Mouse (Mus musculus) kidney, adult 2 months (tissue): ENCODE measurements around the gene Btrc. TPM values are rescaled to one million over a fixed set of nuclear protein-coding genes. Genes with fewer than 3 reads are reported as not detected.

Experiments used
- DNase-seq: peaks from one replicate; pipeline ENCODE4 v3.0.0; 2021
- H3K27ac ChIP-seq: fragments of 200-500 bp; 2 replicates; pipeline ENCODE4 v1.5.1; 2012; ENCODE audit warnings: low read depth, low read length, control low read depth, inconsistent platforms; ENCODE audit not compliant: insufficient read depth
- H3K27me3 ChIP-seq: fragments of 200-500 bp; replicated peaks from 2 replicates; pipeline ENCODE4 v1.6.1; 2012; ENCODE audit warnings: mild to moderate bottlenecking, moderate library complexity, low read length, inconsistent platforms; ENCODE audit not compliant: control insufficient read depth, insufficient read depth
- H3K36me3 ChIP-seq: fragments of 200-500 bp; 2 replicates; pipeline ENCODE4 v1.6.1; 2012; ENCODE audit warnings: mild to moderate bottlenecking, moderate library complexity, low read length, inconsistent platforms; ENCODE audit not compliant: control insufficient read depth, insufficient read depth
- H3K4me1 ChIP-seq: fragments of 200-500 bp; 2 replicates; pipeline ENCODE4 v1.6.1; 2011; ENCODE audit warnings: low read length; ENCODE audit not compliant: control insufficient read depth, insufficient read depth
- H3K4me3 ChIP-seq: fragments of 200-500 bp; 2 replicates; pipeline ENCODE4 v1.5.1; 2011; ENCODE audit warnings: mild to moderate bottlenecking, low read depth, low read length, control low read depth; ENCODE audit not compliant: insufficient read depth
- CTCF ChIP-seq: fragments of 200-500 bp; conservative IDR thresholded peaks from 2 replicates; pipeline ENCODE4 v1.5.1; 2011; ENCODE audit warnings: low read depth, mild to moderate bottlenecking, control low read depth, low read length, moderate library complexity, mixed read lengths; ENCODE audit not compliant: insufficient read depth, insufficient read length
- POLR2A ChIP-seq: fragments of 200-500 bp; IDR thresholded peaks from one replicate; pipeline ENCODE4 v1.6.1; 2011; ENCODE audit warnings: low read depth, low read length, control low read depth
- WGBS: fragments of 180-500 bp; shearing (Covaris S2); methylation state at CpG from one replicate; pipeline ENCODE4 v1.1.7; 2018; 5-methylcytosine and 5-hydroxymethylcytosine counted together
- polyA plus RNA-seq: library from polyadenylated mRNA; depleted of rRNA; stranded (reverse); fragments of >200 nt; gene quantifications from 2 replicates; pipeline ENCODE4 v1.2.3, GENCODE M21; 2012

Btrc gene
- polyA plus RNA-seq, 1 experiment: 23.4 TPM

DNA sequence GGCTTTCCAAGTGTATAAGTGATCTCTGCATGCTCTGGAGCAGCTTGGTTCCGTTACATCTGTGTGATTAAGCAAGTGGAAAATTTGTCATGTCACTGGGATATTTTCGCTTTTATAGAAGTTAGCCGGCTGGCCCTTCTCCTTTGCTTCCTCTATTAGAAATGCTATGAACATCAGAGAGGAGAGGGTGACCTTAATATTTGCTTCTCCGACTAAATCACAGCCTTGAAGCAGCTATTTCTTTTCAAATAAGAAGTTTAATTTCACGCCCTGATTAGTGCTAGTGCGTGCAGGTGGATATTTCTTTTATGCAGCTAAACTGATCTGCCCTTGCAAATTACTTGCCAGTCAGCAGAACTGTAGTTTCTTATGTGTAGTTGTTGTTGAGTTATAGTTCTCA lies 25.0 kb downstream of the Btrc start:
- no peak for DNase-seq
- WGBS: 66% methylated on average over 6 of the region's 6 CpGs
- H3K27ac ChIP-seq: no peak overlapping the region

GRCm38 (mm10) chr19:45394078-45394477 lies 30.5 kb downstream of the Btrc start:
- no peak for TF ChIP-seq CTCF
- TF ChIP-seq POLR2A: no peak
- no peak for DNase-seq
- 76% methylated on average over 7 of the region's 7 CpGs for WGBS
- Histone ChIP-seq H3K27ac (no peak overlapping the region), H3K4me1 (no peaks in the 10 kb centered on the region; the same call in 1 of the 2 replicates), H3K27me3 (no peaks in the 10 kb centered on the region), H3K36me3 (no peaks in the 10 kb centered on the region), H3K4me3 (no peak overlapping the region)

More for the DNA sequence above, 25.0 kb downstream of the Btrc start:
- TF ChIP-seq CTCF (no peak), POLR2A (no peak)
- H3K36me3 ChIP-seq: no peaks in the 10 kb centered on the region
- H3K4me3 ChIP-seq: no peak overlapping the region
- H3K4me1 ChIP-seq: no peaks in the 10 kb centered on the region
- no peaks in the 10 kb centered on the region for H3K27me3 ChIP-seq

- H3K36me3 ChIP-seq: no peaks in the 10 kb centered on the region
- peaks cover 11% of the 10 kb centered on the region for H3K4me1 ChIP-seq
- H3K27me3 ChIP-seq: no peaks in the 10 kb centered on the region
- no peak overlapping the region for H3K4me3 ChIP-seq
- H3K27ac ChIP-seq: no peak overlapping the region
- 76% methylated on average over 2 of the region's 2 CpGs for WGBS
- no peak for DNase-seq
- TF ChIP-seq POLR2A (no peak), CTCF (0 out of 2 replicates have a peak, but pooled peaks have one; percentile 17)
Measured at GRCm38 (mm10) chr19:45411000-45411399, 47.5 kb downstream of the Btrc start.

DNA sequence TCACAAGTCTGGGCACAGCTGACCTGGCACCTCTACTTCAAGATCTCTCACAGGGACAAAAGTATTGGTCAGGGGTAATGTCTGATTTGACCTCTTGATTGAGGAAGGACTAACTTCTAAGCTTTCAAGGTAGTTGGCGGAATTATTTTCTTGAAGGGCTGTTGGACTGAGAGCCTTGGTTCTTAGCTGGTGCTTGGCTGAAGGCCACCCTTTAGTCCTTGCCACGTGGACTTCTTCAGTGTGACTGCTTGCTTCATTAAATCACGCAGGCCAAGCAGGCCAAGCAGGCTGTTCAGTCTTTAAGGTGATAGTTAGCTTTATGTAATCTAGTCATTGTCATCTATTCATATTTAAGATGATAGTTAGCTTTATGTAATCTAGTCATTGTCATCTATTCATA lies 49.2 kb downstream of the Btrc start:
- H3K4me1 ChIP-seq: peaks cover 17% of the 10 kb centered on the region
- DNase-seq: peak; percentile 71
- TF ChIP-seq CTCF: no peak
- no peak for TF ChIP-seq POLR2A
- WGBS: 42% methylated on average over 3 of the region's 3 CpGs
- H3K36me3 ChIP-seq: no peaks in the 10 kb centered on the region
- H3K27ac ChIP-seq: no peak overlapping the region
- H3K4me3 ChIP-seq: no peak overlapping the region
- no peaks in the 10 kb centered on the region for H3K27me3 ChIP-seq

DNA sequence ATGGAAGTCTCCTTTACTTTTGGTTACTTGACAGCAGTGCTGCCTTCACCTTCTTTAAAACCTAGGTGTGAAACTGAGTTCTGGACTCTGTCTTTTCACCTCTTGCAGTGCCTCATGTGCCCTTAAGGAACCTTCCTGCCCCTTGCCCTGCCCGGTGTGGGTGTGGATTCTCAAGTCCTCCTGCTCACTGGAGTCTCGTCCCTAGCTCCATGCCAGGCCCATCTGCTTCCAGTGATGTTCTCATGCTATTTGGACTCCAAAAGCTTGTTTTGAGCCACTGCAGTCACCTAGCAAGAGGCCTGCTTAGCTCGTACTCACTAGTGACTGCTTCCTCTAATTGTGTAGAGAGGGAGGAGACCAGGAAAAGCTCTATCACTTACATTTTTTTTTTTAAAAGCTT lies 50.4 kb downstream of the Btrc start:
- DNase-seq: peak; percentile 80
- Histone ChIP-seq H3K4me1 (peaks cover 23% of the 10 kb centered on the region), H3K27me3 (no peaks in the 10 kb centered on the region), H3K36me3 (no peaks in the 10 kb centered on the region), H3K27ac (peak overlapping the region; percentile 10), H3K4me3 (no peak overlapping the region)
- WGBS: 37% methylated on average over 3 of the region's 3 CpGs
- TF ChIP-seq CTCF: no peak

DNA sequence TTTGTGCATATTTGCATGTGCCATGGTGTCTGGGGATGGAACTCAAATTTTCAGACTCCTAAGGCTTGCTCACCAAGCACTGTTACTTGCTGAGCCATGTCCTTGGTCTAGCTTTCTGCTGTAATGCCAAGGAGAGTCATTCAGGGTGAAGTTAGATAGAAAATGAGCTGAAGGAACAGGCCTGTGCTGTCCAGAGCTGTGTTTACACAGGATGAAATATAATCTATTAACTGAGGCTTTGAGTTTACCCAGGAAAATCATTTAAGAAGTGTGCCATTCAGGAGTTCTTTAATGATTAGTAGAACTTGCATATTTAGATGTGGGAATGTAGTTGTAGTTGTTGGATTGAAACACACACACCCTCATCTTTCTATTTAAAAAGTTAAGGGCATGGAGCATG lies 54.1 kb downstream of the Btrc start:
- Histone ChIP-seq H3K36me3 (no peaks in the 10 kb centered on the region), H3K27me3 (no peaks in the 10 kb centered on the region), H3K4me3 (no peak overlapping the region), H3K4me1 (peaks cover 31% of the 10 kb centered on the region), H3K27ac (peak overlapping the region; percentile 79; the same call in 1 of the 2 replicates)
- no peak for TF ChIP-seq POLR2A
- TF ChIP-seq CTCF: no peak
- peak; percentile 50 for DNase-seq

DNA sequence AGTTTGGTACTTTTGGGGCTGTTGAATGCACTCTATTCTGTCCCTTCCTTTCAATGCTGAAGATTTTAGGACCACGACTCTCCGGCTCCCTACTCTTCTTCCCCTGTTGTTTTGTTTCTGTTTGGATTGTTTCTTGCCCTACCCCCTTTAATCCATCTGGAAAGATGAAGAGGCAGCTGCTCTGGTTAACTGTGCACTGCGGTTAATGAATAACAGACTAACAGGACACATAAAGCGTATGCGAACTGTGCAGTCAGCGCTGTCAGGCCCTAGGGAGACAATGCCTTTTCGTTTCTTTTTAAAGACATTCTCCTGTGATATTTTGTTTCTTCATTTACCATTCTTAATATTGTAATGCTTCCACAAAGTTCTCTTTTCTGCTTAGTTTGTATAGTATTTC lies 58.7 kb downstream of the Btrc start:
- WGBS: 36% methylated on average over 7 of the region's 7 CpGs
- H3K27ac ChIP-seq: peak overlapping the region; percentile 97
- peak; percentile 82 for DNase-seq
- no peaks in the 10 kb centered on the region for H3K27me3 ChIP-seq
- peaks cover 21% of the 10 kb centered on the region; the same call in 1 of the 2 replicates for H3K4me1 ChIP-seq
- no peaks in the 10 kb centered on the region for H3K36me3 ChIP-seq
- H3K4me3 ChIP-seq: peak overlapping the region; percentile 26
- TF ChIP-seq CTCF (no peak), POLR2A (no peak)
